Mouse (Mus musculus) ovary, adult 18-20 months (tissue): ENCODE measurements around the gene Wdr24.

Source experiments
- DNase-seq: peaks from one replicate; pipeline ENCODE4 v3.0.0; 2022; ENCODE audit warnings: low spot score, mixed read lengths

Wdr24 gene

GRCm38 (mm10) chr17:25877741-25878610 is 54.5 kb downstream of the Wdr24 start:
- no peak for DNase-seq
